Mouse (Mus musculus): ENCODE measurements around the gene Nudt13.

DNA sequence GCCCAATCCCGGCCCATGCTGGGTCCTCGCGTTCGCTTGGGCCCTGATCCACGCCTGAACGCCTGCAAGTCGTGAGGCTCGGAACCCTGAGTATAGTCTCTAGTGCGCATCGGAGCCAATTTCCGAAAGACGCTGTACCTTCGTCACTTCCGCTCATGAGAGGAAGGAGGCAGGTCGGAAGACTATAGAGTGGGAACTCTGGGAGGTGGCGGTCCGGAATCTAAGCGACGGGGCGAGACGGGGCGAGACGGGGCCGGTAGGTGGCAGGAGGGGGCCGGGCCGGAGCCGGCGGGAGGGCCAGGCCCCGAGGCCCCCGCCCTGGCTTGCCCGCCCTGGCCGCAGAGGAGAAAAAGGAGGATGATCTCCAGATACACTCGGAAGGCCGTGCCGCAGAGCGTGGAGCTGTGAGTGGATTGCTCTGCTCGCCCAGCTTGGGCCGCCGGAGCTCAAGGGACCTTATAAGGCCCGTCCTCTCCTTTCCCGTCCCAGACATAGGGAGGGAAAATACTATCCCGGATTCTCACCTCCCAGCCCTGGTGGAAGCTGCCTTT, 53.6 kb downstream of the Nudt13 start, which contains the start of the genes Ecd and Fam149b:
- TF ChIP-seq TAL1 (IDR thresholded peaks at IDR 0.05; ENCODE audit: low read length) (no peak), GATA1 (IDR thresholded peaks at IDR 0.05; ENCODE audit: low read length) (no peak)
